Mouse (Mus musculus): ENCODE measurements at regions not wholly inside any gene's neighbourhood (a gene's known extent, or its start where the extent isn't known, plus 50 kb on each side); places are given as distances from the start of the nearest gene placed in this dataset.
"Not testable (repeated sequence)": the region's sequence is repeated elsewhere in the genome, so short reads cannot be mapped to it uniquely, and the experiment has no call there.

GRCm38 (mm10) chr14:120804183-120804848 is 106.7 kb upstream of the Ipo5 start:
- no peak for ATAC-seq (ENCODE audit: extremely low read depth, insufficient number of reproducible peaks, low FRiP score, poor library complexity, severe bottlenecking)

- ATAC-seq (ENCODE audit: extremely low read depth, insufficient number of reproducible peaks, low FRiP score, poor library complexity, severe bottlenecking) = no peak
These were observed 105.9 kb upstream of the Ipo5 start for GRCm38 (mm10) chr14:120805137-120805536.

DNA sequence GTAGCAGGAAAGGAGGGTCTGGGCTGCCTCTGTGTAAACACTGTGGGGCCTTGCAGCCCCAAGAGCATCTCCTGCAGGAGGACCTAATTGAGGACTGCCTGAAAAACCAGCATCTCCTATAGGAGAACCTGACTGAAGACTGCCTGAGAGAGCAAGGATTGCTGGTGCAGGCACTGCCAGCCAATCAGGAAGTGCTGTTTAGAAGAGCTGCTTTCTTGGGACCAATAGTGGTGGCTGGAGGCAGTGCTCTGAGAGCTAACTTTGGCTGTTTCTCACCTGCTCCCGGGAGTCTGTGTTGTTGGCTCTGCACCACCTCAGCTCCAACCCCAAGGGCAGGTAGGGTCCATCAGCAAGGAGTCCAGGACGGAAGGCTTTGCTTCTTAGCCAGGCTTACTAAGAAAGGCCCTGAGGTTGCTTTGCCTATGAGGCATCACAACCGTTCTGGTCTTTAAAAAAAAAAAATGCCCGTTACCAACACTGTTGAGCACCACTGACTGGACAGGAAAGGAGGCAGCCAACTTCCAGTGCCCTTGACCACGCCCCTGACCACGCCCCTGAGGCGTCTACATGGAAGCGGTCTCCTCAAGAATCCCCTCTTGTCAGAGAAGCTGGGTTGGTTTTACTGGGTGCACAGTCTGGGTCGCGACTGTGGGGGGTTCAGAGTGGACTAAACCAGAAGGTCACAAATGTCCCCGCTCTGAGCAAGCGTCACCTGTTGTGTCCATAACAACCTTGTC is 105.0 kb upstream of the Ipo5 start:
- not testable (repeated sequence) for ATAC-seq (ENCODE audit: extremely low read depth, insufficient number of reproducible peaks, low FRiP score, poor library complexity, severe bottlenecking)

GRCm38 (mm10) chr14:120806553-120806893 is 104.5 kb upstream of the Ipo5 start:
- ATAC-seq (ENCODE audit: extremely low read depth, insufficient number of reproducible peaks, low FRiP score, poor library complexity, severe bottlenecking) = no peak

DNA sequence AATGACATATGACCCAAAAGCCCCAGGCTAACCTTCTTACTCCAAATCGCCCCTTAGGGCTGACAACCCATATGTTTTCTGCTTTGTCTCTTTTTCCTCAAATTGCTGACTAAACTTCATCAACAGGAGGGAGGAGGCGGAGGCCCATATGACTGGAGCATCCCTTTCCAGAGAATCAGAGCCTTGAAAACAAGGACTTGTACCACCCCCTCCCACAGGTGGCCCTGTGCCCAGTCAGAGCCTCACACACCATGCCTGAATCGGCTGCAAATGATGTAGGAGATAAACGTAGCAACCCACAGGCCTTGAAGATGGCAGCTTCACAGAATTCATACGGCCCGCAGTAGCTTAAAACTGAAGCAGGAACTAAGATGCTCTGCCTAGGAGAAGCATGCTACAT is 101.7 kb upstream of the Ipo5 start:
- ATAC-seq (ENCODE audit: extremely low read depth, insufficient number of reproducible peaks, low FRiP score, poor library complexity, severe bottlenecking) = no peak

DNA sequence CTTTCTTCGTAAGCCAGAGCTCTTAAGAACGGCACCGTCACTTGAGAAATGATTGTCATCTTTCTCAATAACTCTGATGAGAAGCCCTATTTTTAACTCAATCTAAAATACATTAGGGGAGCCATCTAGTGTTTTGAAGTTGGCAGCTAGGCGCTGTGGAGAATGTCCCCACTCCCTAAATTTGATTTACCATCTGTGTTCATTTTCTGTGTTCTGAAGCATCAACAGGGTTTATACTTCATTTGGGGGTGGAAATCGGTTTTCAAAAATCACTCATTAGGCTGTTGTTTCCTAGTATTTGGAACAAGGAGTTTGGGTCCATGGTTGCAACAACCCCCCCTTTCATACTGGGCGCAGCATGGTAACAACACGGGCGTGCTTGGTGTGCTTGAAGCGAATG is 97.1 kb upstream of the Ipo5 start:
- ATAC-seq (ENCODE audit: extremely low read depth, insufficient number of reproducible peaks, low FRiP score, poor library complexity, severe bottlenecking) = no peak

GRCm38 (mm10) chr14:120815126-120815525 is 95.9 kb upstream of the Ipo5 start:
- ATAC-seq (ENCODE audit: extremely low read depth, insufficient number of reproducible peaks, low FRiP score, poor library complexity, severe bottlenecking) = not testable (repeated sequence)

DNA sequence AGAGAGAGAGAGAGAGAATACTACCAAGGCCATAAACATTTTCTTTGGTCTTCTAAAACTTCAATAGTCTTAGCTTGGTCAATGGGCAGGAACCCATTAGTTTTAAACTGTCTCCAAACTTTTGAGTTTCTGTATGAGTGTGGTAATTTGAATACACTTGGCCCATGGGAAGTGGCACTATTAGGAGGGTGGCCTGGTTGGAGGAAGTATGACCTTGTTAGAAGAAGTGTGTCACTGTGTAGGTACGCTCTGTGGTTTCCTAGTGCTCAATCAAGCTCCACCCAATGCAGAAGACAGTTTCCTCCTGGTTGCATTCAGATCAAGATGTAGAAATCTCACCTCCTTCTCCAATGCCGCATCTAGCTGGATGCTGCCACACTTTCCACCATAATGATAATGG is 94.5 kb upstream of the Ipo5 start:
- no peak for ATAC-seq (ENCODE audit: extremely low read depth, insufficient number of reproducible peaks, low FRiP score, poor library complexity, severe bottlenecking)

DNA sequence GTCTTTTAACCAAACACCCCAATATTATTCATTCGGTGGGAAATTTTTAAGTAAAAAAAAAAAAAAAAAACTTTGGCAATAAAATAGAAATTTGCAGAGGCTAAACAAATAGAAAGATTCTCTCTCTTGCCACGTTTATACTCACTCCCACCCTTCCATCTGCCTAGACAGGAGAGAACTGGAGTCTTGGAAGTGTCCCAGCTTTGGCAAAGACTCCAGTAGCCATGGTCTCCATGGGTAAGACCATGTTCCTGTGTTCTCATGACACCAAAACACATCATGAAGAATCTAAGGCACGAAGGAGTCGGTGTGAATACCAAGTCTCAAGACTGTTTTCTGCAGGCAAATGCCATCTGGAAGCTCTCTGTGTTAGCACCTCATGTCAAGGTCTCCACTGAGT is 84.8 kb upstream of the Ipo5 start:
- no peak for ATAC-seq (ENCODE audit: extremely low read depth, insufficient number of reproducible peaks, low FRiP score, poor library complexity, severe bottlenecking)

GRCm38 (mm10) chr14:120830389-120830835 is 80.6 kb upstream of the Ipo5 start:
- ATAC-seq (ENCODE audit: extremely low read depth, insufficient number of reproducible peaks, low FRiP score, poor library complexity, severe bottlenecking) = peak; percentile 28; the same call in 1 of the 2 replicates

GRCm38 (mm10) chr14:120831397-120831796 is 79.6 kb upstream of the Ipo5 start:
- no peak for ATAC-seq (ENCODE audit: extremely low read depth, insufficient number of reproducible peaks, low FRiP score, poor library complexity, severe bottlenecking)

GRCm38 (mm10) chr14:120831847-120832613 is 79.0 kb upstream of the Ipo5 start:
- ATAC-seq (ENCODE audit: extremely low read depth, insufficient number of reproducible peaks, low FRiP score, poor library complexity, severe bottlenecking) = peak; percentile 92

DNA sequence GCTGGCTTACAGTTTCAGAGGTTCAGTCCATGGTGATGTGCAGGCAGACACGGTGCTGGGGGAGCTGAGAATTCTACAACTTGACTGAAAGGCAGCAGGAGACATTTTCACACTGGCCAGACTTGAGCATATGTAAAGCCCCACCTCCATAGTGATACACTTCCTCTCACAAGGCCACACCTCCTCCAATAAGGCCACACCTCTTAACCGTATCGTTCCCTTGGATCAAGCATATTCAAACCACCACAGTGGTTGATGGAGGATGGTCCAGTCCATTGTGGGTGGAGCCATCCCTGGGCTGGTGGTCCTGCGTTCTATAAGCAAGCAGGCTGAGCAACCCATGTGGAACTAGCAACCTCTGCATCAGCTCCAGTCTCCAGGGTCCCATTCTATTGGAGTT is 76.2 kb upstream of the Ipo5 start:
- no peak for ATAC-seq (ENCODE audit: extremely low read depth, insufficient number of reproducible peaks, low FRiP score, poor library complexity, severe bottlenecking)

DNA sequence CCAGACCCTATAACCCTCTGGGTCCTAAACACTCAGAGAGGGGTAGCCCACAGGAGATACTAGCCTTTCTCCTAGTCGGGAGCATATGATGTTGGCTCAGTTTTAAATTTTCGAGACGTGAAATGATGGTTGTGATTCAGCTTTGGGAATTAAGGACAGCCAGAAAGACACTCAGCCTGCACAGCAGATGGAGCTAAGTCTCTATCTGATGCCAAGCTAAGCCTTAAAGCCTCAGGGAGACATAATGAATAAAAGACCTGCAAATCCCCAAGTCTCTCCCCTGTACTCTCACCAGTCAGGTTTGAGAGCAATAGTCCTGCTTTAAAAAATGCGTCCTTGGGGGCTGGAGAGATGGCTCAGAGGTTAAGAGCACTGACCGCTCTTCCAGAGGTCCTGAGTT is 75.3 kb upstream of the Ipo5 start:
- ATAC-seq (ENCODE audit: extremely low read depth, insufficient number of reproducible peaks, low FRiP score, poor library complexity, severe bottlenecking) = no peak

DNA sequence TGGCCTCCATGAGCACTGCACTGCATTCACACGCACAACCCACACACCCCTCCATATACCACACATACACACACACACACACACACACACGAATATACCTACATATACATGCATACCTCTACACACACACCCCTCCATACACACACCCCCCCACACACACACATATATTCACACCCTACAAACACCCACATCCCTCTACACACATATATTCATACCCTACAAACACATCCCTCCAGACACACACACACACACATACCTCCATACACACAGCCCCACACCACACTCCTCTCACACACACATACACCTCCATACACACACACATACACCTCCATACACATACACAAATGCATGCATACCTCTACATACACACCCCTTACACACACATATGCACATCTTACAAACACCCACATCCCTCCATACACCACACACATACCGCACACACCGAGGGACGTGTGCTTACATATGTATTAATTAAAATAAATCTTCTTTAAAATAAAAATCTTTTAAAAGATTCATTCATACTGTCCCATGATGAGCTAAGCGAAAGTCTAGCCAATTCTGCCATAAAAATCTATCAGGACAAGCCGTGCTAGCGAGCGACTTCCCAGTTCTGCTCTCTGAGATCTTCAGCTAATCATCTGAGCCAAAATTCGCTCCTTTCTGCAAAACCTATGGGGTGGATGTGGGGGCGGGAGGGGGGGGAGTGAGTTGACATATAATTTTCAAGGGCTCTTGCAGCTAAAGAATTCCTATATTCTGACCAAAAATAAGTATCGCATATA is 74.3 kb upstream of the Ipo5 start:
- no peak for ATAC-seq (ENCODE audit: extremely low read depth, insufficient number of reproducible peaks, low FRiP score, poor library complexity, severe bottlenecking)

- ATAC-seq (ENCODE audit: extremely low read depth, insufficient number of reproducible peaks, low FRiP score, poor library complexity, severe bottlenecking) = no peak
These were observed 70.1 kb upstream of the Ipo5 start for GRCm38 (mm10) chr14:120840900-120841299.

- ATAC-seq (ENCODE audit: extremely low read depth, insufficient number of reproducible peaks, low FRiP score, poor library complexity, severe bottlenecking) = no peak
These were observed 69.7 kb upstream of the Ipo5 start for GRCm38 (mm10) chr14:120841311-120841710.

DNA sequence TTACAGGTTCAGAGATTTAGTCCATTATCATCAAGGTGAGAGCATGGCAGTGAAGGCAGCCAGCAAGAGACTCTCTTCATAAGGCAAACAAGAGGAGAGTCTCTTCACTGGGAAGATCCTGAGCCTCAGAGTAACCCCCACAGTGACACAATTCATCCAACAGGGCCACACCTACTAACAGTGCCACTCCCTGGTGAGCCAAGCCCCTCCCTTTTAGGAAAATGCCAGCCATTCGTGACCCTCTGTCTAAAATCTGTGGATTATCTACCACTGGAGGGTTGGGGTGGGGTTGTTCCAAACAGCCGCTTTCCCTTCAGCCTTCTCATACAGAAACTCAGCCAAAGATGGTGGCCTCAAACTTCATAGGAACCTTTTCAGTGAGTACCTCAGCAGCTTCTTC is 65.9 kb upstream of the Ipo5 start:
- no peak for ATAC-seq (ENCODE audit: extremely low read depth, insufficient number of reproducible peaks, low FRiP score, poor library complexity, severe bottlenecking)

- no peak for ATAC-seq (ENCODE audit: extremely low read depth, insufficient number of reproducible peaks, low FRiP score, poor library complexity, severe bottlenecking)
These were observed 64.8 kb upstream of the Ipo5 start for GRCm38 (mm10) chr14:120846073-120846850.

Measured in neutrophil, adult 5-6 weeks (primary cell).